Mouse (Mus musculus) adrenal gland, postnatal 4 days (tissue): ENCODE results near the gene Slc12a6. TPM values are rescaled to one million over a fixed set of nuclear protein-coding genes. Genes with fewer than 3 reads are reported as not detected.

Experiments used
- DNase-seq, 2 experiments: peaks; one replicate each; pipeline ENCODE4 v3.0.0; 2021 to 2022; ENCODE audit warnings: low spot score in 2 of 2, mixed read lengths in 2 of 2
- total RNA-seq, 2 experiments: library from RNA; stranded (reverse); gene quantifications; 2 replicates each; pipeline ENCODE4 v1.2.3; 2021

Gene Slc12a6
- total RNA-seq, 2 experiments from 2014 or later, result 52.8 to 54.2 TPM

DNA sequence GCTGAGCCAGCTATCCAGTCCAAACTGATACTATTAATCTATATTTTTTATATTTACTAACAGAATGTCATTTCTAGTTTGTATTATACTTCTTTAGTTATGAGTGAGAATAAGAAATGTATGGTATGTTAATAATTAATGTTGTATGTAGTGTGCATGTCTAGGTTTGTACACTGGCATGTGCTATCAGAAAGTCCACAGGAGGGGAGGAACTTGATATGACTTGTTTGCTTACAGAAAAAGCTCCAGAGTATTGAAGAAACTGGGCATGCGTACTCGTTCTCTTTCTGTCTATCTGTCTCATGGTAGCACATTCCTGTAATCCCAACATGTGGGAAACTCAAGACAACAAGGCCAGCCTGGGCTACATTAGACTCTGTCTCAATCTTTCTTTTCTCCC lies 52.6 kb downstream of the Slc12a6 start:
- no peak for DNase-seq

DNA sequence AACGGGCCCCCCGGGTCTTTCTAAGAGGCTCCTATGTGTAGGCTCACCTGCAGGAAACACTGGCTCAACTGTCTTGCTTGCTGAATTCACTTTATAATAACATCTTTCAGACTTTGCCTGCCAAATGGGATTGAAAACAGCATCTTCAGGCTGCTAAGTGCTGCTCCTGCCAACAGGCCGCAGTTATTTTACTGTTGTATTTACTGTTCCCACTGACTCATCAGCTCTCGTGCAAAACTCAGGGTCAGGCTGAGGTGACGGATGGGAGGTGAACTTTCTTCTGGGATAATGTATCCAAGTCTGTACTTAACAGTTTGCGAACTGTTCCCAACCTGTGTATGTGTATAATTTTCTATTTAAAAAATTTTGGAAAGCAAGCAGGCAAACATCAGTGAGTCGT lies 53.3 kb downstream of the Slc12a6 start:
- no peak for DNase-seq

DNA sequence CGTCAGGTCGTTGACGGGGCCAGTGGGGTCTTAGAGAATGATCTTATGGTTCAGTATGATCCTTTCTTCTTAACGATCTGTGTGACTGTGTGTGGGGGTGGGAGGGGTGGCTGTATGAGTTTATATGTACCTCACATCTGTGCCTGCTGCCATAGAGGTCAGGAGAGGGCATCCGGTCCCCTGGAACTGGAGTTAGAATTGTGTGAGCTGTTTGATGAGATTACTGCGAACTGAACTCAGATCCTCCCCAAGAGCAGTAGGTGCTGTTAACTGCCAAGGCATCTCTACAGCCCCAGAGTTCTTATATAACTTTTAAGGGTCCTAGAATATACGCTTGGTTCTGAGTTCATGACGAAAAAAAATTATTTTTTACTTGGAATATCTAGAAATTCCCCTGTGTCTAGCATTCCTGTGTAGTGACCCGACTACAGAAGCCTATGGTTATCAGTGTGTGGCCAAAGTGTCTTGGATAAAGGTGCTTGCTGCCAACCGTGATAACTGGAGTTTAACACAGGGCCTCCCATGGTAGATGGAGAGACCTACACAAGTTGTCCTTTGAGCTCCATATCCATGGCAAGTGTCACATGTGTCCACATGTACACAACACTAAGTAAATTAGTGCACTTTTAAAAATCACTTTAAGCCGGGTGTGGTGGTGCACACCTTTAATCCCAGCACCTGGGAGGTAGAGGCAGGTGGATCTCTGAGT lies 62.6 kb downstream of the Slc12a6 start:
- no peak for DNase-seq

DNA sequence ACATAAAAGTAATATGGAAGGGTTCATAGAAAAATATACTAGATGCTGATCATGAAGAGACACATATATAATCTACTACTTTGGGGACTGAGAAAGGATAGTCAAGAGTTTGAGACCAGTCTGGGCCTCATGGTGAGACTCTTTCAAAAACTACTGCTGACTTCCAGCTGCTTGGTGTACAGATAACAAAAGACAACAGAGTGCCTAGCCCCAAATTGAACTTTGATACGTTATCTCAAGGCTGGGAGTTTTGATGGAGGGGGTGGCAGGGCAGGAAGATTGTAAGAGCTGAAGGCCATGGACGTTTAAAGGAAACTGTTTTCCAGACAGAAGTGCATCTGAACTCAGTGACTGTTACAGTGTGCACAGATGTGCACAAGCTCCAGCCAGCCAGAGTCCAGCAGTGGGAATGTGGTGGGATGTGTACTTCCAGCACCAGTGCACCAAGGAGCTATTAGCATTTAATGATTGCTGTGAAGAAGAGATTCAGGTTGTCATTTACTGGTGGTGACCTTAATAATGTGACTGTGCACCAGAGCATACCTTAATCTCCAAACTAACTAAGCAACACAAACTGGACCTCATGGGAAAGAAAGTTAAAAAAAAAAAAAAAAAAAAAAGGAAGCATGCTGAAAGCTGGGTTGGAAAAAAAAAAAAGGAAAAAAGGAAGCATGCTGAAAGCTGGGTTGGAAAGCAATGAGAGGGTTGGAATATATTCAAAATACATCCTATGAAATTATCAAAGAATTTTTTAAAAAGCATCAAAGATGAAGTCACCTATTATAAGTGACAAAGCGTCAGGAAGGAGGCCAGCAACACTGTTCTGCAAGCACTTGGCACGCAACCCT lies 66.7 kb downstream of the Slc12a6 start:
- no peak for DNase-seq

DNA sequence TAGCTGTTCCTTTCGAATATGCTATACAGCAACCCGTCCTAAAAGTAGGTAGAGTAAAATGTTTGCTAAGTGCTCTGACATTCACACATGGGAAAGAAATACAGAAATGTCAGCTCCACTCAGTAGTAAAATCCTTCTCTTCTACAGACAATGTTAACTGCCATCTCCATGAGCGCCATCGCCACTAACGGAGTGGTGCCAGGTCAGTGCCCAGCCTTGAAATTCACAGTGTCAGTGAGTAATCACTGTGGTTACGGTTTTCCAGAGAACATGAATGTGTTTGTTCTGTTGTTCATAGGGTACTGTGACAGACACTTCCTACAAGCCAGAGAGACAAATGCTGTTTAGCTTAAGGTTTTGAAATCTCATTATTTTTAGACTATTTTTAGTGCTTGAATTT lies 71.6 kb downstream of the Slc12a6 start:
- no peak for DNase-seq

DNA sequence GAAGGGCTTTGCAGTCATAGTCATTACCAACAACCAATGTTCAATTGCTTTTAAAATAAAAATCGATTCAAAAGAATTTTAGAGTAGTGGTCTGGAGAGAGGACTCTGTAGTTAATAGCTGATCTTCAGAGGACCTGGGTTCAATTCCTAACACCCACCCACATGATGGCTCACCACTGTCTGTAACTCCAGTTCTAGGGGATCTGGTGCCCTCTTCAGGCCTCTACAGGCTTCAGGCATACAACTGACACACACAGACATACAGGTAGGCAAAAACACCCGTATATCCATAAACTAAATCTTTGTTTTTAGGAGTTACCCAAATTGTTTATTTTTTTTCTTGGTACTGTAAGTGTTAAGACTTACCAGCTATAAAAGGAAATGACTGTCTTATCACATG lies 74.1 kb downstream of the Slc12a6 start:
- DNase-seq, result no peak

DNA sequence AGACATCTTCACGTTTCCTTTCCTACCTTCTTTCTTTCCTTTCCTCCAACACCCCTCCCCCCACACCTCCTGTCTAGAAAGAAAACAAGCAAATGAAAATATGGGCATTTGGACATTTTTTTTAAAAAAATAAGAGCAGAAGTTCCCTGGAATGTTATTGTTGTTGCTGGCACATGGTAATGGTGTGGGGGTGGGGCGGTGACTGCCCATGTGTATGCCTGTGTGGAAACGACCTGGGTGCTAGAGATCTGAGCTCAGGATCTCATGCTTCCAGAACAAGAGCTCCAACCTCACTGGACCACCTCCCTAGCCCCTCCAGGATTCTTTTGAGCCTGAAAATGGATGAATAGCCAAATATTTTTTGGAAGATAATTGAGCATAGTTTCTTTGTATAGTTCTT lies 75.5 kb downstream of the Slc12a6 start:
- DNase-seq, result no peak

DNA sequence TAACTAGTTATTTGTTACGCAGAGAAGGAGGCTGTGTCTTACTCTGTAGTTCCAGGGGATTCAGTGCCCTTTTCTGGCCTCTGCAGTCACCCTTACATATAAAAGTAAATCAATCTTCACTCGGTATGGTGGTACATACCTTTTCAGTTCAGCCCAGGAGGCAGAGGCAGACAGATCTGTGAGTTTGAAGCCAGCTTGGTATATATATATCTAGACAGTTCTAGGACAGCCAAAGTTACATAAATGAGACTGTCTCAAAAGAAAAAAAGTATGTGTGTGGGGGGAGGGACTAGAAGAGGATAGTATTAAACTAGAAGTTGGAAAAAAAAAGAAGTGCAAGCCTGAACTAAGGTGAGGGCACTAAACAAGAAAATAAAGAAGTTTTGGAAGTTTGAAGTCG lies 82.6 kb downstream of the Slc12a6 start:
- no peak for DNase-seq

DNA sequence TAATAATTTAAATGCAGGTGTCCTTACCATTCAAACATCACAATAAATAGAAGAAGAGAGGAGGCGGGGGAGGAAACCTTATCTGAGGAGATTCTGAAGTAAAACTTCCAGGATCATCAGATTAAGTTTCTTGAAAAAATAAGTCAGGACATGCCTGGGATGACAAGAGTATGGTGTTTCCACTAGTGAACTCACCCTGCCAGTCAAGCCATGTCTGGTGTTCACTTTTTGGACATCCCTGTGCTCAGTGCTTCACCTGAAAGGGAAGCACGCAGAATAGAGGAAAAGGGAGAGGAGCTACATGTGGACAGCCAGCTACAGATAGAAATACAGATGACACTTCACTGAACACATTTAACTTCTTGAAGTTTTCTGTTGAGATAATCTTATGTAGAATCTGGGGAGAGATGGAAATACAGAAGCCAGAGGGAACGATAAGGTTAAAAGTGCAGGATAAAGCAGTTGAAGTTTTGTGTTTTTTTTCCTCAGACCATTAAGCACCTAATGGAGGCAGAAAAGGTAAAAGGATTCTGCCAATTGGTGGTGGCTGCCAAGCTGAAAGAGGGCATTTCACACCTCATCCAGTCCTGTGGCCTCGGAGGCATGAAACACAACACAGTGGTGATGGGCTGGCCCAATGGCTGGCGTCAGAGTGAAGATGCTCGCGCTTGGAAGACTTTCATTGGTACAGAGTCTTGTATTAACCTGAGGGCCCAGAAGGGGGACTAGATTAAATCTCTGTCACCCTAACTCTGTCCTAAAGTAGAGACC lies 88.2 kb downstream of the Slc12a6 start:
- no peak for DNase-seq

DNA sequence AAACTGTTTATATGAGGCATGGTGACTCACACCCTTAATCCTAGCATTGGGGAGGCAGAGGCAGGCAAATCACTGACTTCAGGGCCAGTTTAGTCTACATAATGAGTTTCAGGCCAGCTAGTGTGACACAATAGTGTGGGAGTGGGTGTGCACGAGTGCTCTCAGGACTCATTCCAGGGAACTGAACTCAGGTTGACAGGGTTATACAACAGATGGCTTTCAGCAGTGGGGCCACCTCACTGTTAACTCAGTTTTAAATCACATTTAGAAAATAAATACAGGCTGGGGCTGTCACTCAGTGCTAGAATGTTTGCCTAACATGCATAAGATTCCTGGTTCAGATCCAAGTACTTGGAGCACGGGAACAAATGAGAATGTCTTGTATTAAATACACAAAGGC lies 94.0 kb downstream of the Slc12a6 start:
- DNase-seq, result no peak

DNA sequence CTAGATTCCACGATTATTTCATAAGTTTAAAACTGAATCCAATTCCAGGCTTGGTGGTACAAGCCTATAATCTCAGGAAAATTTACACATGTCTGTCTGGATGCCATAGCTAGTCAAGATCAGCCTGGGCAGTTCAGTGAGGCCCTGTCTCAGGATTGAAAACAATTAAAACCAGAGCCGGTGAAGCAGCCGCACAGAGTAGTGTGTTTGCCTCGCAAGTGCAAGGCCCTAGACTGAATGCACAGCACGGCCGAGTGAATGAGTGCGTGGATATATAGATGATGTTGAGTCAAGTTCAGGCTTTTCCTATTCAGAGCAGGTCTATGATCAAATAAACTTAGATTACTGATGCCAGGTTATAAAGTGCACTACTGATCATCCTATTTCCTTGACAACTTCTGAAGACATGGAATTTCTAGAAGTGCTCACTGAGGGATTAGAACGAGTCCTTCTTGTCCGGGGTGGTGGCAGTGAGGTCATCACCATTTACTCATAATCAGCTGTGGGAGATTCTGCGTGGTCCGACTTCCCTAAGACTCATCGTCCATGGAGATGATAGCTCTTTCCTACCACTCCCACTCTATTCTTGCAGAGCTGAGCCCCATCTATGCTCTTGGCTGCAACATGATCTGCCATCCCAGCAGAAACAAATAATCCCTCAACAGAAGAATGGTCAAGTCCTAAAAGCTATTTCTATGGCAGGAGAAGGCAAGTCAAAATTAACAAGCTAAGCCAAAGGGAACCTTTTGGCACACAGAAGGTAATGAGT lies 94.6 kb downstream of the Slc12a6 start:
- DNase-seq, result no peak

DNA sequence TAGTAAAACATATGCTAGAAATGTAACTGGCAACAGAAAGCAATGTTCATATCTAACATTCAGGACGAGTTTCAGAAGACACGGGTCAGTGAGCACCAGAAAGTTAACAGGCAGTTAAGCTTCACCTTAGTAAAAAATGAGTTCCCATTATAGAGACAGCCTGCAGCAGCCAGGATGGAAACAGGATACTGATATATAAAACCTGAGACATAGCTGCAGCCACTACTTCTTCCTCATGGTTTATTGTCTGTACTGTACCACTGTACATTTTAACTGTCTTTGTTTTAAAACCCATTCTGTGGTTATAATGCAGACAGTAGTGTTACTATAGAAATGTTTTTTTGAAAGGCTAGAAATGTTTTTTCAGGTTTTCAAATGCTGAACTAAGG lies 95.2 kb downstream of the Slc12a6 start:
- DNase-seq, result no peak

DNA sequence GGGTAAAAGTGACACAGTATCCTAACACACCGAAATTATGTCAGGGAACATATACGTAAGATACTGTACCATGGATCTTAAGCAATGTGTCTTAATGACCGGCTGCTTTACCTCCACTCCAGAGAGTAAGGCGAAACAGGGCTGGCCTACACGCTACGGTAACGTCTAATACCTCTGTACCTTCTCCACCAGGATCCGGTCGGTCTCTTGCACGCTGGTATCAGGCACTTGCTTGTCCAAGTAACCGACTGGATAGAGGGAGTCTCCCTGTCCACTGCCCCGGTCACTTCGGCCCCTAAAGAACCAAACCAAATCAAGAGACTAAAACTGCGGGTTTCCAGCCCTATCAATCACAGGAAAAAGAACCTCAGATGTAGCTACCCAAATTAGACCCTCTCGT lies 101.6 kb downstream of the Slc12a6 start:
- no peak for DNase-seq

DNA sequence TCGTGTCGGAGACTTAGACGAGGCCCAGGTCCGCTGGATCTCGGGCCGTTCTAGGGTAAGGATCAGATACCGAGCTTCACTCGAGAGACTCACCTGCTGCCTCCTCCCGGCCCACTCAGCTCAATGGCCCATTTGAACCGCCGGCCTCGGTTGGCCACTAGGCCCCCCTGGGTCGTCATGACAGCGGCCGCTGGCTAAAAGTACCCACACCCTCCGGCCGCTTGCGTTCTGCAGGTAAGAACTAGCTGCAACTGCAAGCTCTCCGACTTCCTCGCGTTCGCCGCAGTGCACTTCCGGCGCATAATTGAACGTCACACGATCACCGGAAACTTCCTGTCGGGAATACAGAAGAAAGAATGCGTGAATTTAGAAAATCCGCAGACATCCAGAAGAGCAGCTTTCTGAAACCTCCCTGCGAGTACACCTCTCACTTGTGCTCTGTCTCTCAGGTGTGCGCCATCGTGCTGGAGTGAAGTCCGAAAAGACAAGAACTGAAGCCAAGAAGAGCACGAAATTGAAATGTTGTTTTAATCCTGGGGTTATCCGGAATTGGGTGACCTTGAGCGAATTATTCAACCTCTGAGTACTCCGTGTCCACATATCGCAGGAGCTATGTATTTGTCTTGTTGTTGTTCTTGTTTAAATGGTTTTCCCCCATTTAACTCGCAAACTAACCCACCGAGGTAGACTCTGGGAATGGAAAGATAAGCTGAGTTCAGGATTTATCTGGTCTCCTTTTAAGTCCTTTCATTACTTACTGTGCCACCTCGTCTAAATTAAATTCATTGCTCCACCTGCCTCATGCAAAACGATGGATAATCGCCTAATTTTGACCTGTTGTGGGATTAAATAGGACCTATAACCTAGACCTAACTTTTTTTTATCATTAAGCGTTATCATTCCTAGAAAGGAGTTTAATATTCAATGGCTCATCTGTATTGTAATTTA lies 102.4 kb downstream of the Slc12a6 start, which contains the start of gene Emc4:
Gene Emc4 (minus strand): TSS at position 302 of the 948 bp plus-strand sequence.
- peak; percentile 77 to 82 for DNase-seq

DNA sequence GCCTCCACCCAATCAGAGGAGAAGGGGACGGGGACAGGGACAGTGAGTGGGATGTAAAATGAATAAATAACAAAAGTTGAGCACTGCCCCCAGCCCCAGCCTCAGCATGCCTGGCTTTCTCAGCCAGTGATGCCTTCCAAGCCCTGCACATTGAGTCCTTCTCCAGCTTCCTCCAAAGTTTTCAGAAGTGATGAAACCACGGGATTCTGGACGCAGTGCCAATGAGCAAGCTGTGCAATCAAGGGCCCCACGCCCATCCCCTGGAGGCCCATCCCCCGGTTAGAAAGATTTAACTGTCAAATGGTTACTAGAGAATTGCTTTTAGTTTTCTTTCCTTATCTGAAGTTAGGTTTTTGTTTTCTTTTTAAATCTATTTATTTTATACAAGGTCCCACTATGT lies 104.3 kb downstream of the Slc12a6 start:
- DNase-seq, result no peak

DNA sequence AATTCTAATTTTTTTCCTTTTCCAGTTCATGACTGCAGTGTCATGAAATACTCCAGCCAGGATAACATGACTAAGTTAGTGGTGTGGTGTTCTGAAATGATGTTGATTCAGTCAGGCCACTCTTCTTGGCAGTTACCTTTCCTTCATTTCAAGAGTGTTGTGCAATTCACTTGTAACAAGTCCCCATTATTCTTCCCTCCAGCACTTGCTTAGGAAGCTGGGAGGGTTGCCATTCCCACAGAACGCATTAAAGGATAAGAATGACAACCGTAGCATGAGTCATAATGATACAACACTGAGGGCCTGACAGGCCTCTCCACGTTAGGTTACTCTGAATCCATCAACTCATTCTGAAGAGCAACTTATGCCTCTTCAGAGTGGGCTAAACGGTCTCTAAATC lies 107.5 kb downstream of the Slc12a6 start:
- no peak for DNase-seq

DNA sequence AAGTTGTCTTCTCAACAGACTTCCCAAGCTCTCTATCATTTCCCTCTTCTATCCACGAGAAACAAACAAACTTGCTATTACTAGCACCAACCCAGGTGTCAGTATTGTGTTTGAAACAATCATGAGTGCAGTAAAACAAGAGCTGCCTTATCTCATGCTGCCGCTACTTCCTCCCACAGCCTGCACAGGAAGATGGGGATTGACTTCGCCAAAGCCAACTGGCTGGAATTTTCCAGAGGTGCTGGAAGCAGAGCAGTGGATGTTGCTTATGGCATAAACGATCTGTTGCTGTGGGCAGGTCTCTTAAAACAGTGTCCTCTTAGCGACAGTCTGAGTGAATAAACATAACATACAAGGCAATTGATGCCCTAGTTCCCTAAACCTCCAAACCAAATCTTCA lies 109.0 kb downstream of the Slc12a6 start:
- DNase-seq, result no peak

DNA sequence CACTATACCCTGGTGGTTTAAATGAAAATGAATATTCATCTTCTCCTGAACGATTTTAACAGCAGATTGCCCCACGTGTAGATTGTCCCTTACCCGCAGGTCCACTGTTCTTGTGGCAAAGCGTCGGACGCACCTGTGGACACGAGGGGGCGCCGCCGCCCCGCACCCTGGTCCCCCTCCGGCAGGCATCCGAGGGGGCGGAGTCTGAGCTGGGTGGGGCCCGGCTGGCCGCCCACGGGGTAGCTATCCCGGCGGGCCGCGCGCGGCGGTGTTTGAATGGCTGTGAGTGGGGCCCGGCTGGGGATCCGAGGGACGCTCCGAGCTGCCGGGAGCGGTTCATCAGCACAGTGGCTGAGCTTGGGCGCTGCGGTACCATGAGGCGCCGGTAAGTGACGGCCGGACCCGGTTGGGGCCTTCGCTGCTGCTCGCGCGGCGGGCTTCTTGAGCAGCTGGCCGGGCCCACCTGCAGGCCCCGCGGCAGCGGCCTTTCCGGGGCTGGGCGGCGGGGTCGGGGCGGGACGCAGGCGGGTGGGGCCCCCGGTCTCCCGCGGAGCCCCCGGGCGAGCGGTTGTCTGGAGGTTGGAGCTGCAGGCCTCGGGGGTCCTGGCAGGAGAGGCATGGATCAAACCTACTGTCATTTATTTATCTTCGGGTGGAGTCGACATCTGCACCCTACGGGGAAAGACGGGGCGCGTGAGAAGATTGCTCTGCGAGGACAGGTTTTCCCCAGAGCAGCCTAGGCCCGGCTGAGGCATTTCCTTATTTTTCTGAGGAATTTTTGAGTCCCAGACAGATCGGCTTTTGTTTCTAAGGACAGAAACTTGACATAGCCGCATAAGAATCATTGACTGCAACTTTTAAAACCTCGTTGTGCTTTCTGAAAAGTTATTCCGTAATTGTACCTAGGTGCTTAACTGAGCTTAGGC lies 113.6 kb downstream of the Slc12a6 start, which contains the start of gene Katnbl1:
Gene Katnbl1 (plus strand): TSS at position 239 of the 926 bp plus-strand sequence.
- peak; percentile 89 to 94 for DNase-seq

DNA sequence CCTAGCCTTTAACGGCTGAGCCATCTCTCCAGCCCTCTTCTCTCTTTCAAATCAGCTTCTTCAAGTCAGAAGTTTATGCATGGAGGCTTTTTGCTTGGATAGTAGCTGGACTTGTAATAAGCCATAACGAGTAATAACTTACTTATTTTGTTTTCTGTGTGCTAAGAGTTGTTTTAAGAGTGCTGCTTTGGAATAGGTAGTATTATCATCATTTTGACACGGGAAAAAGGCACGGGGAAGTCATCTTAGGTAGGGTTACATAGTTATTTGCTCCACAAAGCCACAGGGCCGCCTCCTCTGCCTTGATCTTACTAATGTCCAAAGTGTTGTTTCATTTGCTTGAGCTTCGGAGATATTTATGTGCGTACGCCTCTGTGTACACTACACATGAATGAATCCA lies 114.5 kb downstream of the Slc12a6 start:
- DNase-seq, result no peak
